Mouse (Mus musculus) CD4-positive, CD25-positive, alpha-beta regulatory T cell, adult 4 months (primary cell): ENCODE measurements around the gene Cptp. TPM values are rescaled to one million over a fixed set of nuclear protein-coding genes. Genes with fewer than 3 reads are reported as not detected.

ENCODE experiments used
- ATAC-seq: one replicate; pipeline ENCODE4 v1.8.0; 2017
- polyA plus RNA-seq, 2 experiments: library from polyadenylated mRNA; unstranded; fragments of 100-300 nt; shearing (Covaris generic); gene quantifications; one replicate each; pipeline ENCODE4 v1.2.1; 2017

Cptp gene
- 10 to 100 TPM; 17.0 to 20.1 TPM for polyA plus RNA-seq

- peak; percentile 96 for ATAC-seq
Measured at GRCm38 (mm10) chr4:155869317-155870033, at the start of gene Cptp, which contains the start of gene Ints11. TSS of gene Cptp (minus strand) at chr4:155869440. TSS of gene Ints11 (plus strand) at chr4:155869546.

DNA sequence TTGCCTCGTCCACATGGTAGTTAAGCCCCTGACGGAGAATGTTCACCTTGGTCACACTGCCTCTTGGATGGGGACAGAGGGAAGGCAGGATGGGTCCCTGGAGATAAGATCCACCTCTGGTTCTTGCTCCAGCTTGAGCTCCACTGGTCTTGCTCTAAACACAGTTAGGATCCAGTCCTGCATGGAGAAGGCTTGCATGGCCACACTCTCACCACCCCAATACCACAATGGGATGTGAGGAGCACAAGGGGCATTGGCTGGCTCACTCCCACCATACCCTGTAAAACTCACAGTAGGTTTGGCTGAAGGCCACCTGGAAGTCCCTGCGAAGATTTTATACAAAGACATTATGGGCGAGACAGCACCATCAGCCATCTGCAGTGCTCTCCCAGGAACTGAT lies 39.5 kb upstream of the Cptp start:
- ATAC-seq, result no peak

DNA sequence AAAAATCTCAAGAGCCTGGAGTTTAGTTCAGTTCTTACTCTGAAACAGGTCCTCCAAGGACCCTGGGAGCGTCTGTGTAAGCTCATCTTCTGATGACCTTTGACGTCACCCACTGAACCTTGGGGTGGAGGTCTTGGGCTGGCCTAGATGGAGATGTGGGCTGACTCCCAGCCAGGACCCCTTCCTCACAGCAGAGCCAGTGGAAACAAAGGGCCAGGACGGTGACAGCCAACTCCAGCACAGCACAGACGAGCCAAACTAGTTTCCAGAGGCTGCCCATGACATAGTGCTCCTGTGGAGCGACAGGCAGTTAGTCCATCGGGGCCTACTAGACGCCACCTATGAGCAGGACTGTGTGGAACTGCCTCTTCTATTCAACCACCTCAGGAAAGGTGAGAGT lies 39.0 kb upstream of the Cptp start:
- no peak for ATAC-seq

DNA sequence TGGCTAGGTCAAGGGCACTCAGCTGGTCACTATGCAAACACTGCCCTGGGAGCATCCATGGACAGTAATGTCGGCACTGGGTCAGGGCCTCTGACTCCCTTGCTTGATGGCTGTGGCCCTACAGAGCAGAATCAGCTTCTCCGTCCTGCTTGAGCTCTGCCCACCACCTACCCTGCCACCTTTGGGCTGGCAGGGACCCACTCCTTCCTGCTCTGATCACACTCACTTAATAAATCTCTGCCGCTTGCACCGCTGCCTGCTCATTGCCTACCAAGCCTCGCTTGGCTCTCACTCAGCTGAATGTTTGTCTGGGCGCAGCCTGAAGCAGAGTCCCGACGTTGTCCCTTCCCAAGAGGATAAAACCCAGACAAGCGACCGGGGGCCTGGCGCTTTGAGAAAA lies 37.8 kb upstream of the Cptp start:
- ATAC-seq, result no peak

- ATAC-seq, result no peak
Measured at GRCm38 (mm10) chr4:155906125-155906524, 36.9 kb upstream of the Cptp start.

- ATAC-seq, result no peak
Measured at GRCm38 (mm10) chr4:155905634-155906033, 36.4 kb upstream of the Cptp start.

DNA sequence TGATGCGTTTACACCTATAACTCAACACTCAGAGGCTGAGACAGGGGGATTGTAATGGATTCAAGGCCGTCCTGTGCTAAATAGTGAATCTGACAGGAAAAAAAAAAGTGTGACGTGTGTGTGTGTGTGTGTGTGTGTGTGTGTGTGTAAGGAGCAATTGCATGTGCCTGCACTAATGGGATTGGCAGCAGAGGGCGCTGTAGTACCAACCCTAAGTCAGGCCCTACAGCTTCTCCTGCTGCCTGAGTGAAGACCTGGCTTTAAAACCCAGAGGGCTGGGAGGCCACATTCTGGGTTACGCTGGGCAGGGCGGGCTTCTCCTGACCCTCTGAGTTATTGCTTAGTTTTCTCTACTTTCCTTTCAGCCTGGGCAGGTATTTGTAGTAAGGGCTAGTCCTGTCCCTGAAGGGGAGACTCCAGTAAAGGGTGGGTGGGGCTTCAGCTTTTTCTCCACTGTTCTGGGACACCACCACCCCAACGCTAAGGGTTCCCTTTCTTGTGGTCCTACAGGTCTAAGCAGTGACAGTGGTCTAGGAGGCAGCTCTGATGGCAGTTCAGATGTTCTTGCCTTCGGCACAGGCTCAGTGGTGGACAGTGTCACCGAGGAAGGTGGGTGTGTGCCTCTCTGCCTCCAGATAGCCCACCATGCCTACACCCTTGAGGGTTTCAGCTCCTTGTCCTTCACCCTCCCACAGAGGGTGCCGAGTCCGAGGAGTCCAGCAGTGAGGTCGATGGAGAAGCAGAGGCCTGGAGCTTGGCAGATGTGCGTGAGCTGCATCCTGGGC lies 35.3 kb upstream of the Cptp start:
- ATAC-seq, result no peak

GRCm38 (mm10) chr4:155903246-155903645 lies 34.0 kb upstream of the Cptp start:
- no peak for ATAC-seq

DNA sequence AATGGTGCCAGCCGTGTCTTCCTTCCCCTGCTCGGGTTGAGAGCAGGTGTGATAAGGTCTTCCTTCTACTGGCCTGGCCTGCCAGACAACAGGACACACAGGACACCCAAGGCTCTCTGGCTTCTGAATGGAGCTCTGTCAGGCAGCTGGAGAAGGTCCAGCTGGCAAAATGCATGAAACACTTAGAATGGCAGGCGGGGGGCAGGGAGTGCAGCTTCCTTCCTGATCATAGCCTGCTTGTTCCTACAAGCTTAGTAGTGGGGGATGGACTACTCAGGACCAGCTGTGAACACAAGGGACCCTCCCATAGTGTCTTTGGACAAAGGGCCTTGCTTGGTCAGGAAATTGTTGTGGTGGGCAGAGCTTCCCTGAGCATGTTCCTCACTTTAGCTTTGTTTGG lies 32.0 kb upstream of the Cptp start:
- no peak for ATAC-seq

- no peak for ATAC-seq
Measured at GRCm38 (mm10) chr4:155899355-155899754, 30.1 kb upstream of the Cptp start.

DNA sequence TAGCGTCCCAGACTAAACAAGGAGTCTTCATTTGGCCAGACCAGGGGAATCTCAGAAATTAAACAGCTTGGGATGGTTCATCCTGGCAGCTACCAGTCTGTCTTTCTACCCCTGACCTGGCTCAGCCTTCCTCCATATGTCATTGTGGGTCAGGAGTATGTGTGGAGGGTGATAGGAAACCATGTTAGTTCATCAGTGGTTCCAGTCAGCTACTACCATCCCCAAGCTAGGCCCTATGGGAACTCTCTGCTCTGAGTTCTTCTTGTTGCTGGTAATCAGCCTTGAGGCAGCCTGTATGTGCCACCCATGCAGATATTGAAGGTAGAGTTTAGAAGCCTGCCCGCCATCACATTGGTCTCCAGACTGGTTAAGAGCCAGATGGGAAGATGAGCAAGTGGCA lies 29.1 kb upstream of the Cptp start:
- ATAC-seq, result no peak

DNA sequence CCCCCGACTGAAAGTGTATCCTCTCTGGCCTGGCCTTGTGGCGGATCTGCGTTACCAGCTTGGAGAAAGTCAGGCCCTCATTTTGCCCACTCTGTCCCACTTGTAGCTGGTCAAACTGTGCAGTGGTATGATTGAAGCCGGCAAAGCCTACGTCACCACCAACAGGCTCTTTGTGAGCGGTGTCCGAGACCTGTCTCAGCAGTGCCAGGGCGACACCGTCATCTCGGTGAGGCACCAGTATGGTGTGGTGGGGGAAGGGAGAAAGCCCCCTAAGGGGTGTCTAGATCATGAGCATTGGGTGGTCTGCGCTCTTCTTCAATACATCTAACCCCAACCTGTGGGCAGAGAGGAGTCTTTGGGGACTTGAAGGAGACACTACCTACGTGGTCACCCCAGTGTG lies 27.2 kb upstream of the Cptp start:
- no peak for ATAC-seq

GRCm38 (mm10) chr4:155895826-155896225 lies 26.6 kb upstream of the Cptp start:
- no peak for ATAC-seq

DNA sequence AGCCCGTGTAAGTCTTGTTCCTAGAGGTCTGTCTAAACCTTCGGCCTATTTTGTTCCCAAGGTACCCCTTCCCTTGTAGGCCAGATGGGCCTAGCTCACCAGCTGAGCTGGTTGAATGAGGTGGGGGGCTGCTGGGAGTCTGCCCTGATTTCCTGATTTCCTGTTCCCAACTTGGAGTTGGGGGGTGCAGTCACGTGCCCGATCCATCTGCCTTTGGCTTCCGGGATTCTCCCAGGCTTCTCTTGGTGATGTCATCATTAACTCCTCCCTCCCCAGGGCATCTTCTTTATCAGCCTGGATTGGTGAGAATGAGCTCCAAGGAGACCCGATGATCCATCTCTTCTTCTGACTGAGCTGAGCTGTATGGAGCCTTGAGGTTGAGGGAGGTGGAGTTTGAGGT lies 26.0 kb upstream of the Cptp start:
- no peak for ATAC-seq

GRCm38 (mm10) chr4:155894311-155894881 lies 25.2 kb upstream of the Cptp start:
- no peak for ATAC-seq

- ATAC-seq, result no peak
Measured at GRCm38 (mm10) chr4:155893212-155893690, 24.0 kb upstream of the Cptp start.

- no peak for ATAC-seq
Measured at GRCm38 (mm10) chr4:155892438-155893211, 23.4 kb upstream of the Cptp start.

DNA sequence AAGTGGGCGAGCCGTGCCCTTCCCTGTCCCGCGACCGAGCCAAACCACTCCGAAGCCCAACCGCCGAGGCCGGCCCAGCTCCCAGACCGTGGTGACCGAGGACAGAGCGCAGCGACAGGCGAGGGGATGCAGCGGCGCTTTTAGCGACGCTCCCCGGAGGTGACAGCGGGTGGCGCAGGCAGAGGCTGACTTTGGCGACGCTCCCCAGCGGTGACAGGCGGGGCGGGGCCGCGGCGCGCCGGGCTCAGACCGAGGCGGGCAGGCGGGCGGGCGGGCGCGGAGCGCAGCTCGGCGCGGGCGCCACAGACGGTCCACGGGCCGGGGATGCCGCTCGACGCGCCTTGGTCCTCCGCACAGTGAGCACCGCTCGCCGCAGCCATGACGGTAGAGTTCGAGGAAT lies 22.8 kb upstream of the Cptp start:
- ATAC-seq, result peak; percentile 82

GRCm38 (mm10) chr4:155891551-155892001 lies 22.3 kb upstream of the Cptp start, which contains the start of the genes Pusl1 and Acap3:
TSS of gene Pusl1 (minus strand) at chr4:155891781.
TSS of gene Acap3 (plus strand) at chr4:155891822.
- peak; percentile 81 for ATAC-seq

DNA sequence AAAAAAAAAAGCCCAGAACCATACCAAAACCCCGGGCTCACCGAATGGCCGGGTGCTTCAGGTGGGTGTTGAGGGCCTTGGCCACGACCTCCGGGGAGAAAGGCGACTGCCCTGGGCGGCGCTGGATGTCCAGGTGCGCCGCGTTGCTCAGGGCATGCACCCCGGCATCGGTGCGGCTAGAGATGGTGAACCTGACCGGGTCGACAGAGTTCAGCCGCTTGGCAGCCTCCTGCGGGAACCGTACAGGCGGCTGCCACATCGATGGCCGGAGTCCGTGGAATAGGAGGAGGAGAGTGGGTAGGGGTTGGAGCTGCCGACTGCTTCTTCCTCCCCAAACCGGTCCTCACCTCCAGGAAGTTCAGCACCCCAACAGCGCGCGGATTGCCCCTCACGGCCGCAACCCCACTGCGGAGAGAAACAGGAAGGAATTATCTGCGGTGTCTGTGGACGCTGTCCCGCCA lies 21.8 kb upstream of the Cptp start:
- no peak for ATAC-seq

DNA sequence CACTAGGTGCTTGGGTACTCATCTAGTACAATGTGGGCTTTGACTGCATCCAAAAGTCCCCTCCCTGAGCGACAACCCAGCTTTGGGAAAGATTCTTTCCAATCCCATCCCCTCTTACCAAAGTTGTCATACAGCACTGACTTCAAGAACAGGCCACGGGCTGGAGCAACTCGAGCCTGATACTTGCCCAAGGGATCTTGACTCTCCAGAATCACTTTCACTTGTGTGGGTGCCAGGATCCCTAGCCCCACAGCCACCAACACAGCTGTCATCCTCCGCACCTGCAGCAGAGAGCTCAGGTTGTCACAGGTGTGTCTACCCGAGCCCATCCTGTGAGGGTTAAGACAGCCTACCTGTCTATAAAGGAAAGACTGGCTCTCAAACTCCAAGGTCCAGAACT lies 20.1 kb upstream of the Cptp start:
- no peak for ATAC-seq

DNA sequence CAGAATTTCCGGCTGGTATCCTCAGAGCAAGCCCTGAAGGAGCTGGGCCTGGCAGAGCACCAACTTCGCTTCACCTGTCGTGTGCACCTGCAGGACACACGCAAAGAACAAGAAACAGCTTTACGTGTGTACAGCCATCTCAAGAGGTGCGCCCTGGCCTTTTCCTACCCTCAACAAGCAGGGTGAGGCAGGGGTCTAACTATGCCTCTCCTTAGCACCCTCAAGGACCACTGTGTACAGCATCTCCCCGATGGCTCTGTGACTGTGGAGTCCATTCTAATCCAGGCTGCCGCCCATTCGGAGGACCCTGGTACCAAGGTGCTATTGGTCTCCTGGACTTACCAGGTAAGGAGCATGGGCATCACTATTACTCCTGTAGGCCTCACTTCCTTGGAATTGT lies 18.9 kb upstream of the Cptp start:
- ATAC-seq, result no peak
